Mouse (Mus musculus) MEL (cell line): ENCODE measurements around the gene Ints4. TPM values are rescaled to one million over a fixed set of nuclear protein-coding genes. Genes with fewer than 3 reads are reported as not detected.

Experiments used
- DNase-seq: peaks from one replicate; pipeline ENCODE4 v3.0.0; 2011; ENCODE audit warnings: low read depth, low spot score
- H3K27ac ChIP-seq: 2 replicates; pipeline ENCODE4 v1.5.1; 2012; ENCODE audit warnings: low read depth, mild to moderate bottlenecking, control low read depth, low read length, moderate library complexity; ENCODE audit not compliant: control insufficient read depth
- H3K27me3 ChIP-seq, 2 experiments: fragments of 150-350 bp in 1 of 2; sonication (generic) in 1 of 2; 2 replicates each; pipeline ENCODE4 v1.6.1; 2012; ENCODE audit warnings: low read length in 2 of 2, mild to moderate bottlenecking in 2 of 2, improper control_type of control experiment in 1 of 2, moderate library complexity in 1 of 2; ENCODE audit not compliant: insufficient read depth in 2 of 2, control insufficient read depth in 1 of 2
- H3K36me3 ChIP-seq, 2 experiments: 2 replicates each; pipeline ENCODE4 v1.6.1; 2012 to 2014; ENCODE audit warnings: low read length in 2 of 2, improper control_type of control experiment in 1 of 2, inconsistent platforms in 1 of 2, mild to moderate bottlenecking in 1 of 2; ENCODE audit not compliant: insufficient read depth in 2 of 2, control insufficient read depth in 1 of 2
- H3K4me1 ChIP-seq, 2 experiments: fragments of 150-350 bp in 1 of 2; sonication (generic) in 1 of 2; 2 replicates each; pipeline ENCODE4 v1.6.1; 2012; ENCODE audit warnings: low read length in 2 of 2, improper control_type of control experiment in 1 of 2, mild to moderate bottlenecking in 1 of 2; ENCODE audit not compliant: insufficient read depth in 2 of 2, control insufficient read depth in 1 of 2
- H3K4me3 ChIP-seq, 2 experiments: fragments of 150-350 bp in 1 of 2; sonication (generic) in 1 of 2; 2 replicates each; pipeline ENCODE4 v1.5.1; 2012; ENCODE audit warnings: low read depth in 2 of 2, low read length in 2 of 2, mild to moderate bottlenecking in 2 of 2, moderate library complexity in 2 of 2, control low read depth in 1 of 2, improper control_type of control experiment in 1 of 2; ENCODE audit not compliant: control insufficient read depth in 1 of 2, insufficient read depth in 1 of 2
- H3K79me2 ChIP-seq: 2 replicates; pipeline ENCODE4 v1.6.1; 2012; ENCODE audit warnings: mild to moderate bottlenecking, low read length, moderate library complexity; ENCODE audit not compliant: control insufficient read depth, poor library complexity, insufficient read depth
- H3K9ac ChIP-seq: 2 replicates; pipeline ENCODE4 v1.6.1; 2012; ENCODE audit warnings: low read depth, mild to moderate bottlenecking, control low read depth, low read length, moderate library complexity; ENCODE audit not compliant: control insufficient read depth, poor library complexity, severe bottlenecking
- H3K9me3 ChIP-seq: fragments of 150-350 bp; sonication (generic); replicated peaks from 2 replicates; pipeline ENCODE4 v1.6.1; 2012; ENCODE audit warnings: mild to moderate bottlenecking, low read length, improper control_type of control experiment, moderate library complexity; ENCODE audit not compliant: insufficient read depth
- BHLHE40 ChIP-seq: IDR thresholded peaks from 2 replicates; pipeline ENCODE4 v1.6.1; 2012; ENCODE audit warnings: low read depth, mild to moderate bottlenecking, inconsistent platforms, low read length, improper control_type of control experiment, borderline replicate concordance
- CHD1 ChIP-seq: IDR thresholded peaks from 2 replicates; pipeline ENCODE4 v1.6.1; 2012; ENCODE audit warnings: low read depth, mild to moderate bottlenecking, inconsistent platforms, low read length, improper control_type of control experiment
- CHD2 ChIP-seq: IDR thresholded peaks from 2 replicates; pipeline ENCODE4 v1.6.1; 2011; ENCODE audit warnings: low read length, improper control_type of control experiment
- KAT2A ChIP-seq: conservative IDR thresholded peaks from 2 replicates; pipeline ENCODE4 v1.6.1; 2012; ENCODE audit warnings: low read depth, low read length, improper control_type of control experiment, inconsistent platforms
- MAFK ChIP-seq: IDR thresholded peaks from 2 replicates; pipeline ENCODE4 v1.6.1; 2011; ENCODE audit warnings: low read depth, mild to moderate bottlenecking, low read length, improper control_type of control experiment, borderline replicate concordance
- MAZ ChIP-seq: IDR thresholded peaks from 2 replicates; pipeline ENCODE4 v1.6.1; 2012; ENCODE audit warnings: low read depth, mild to moderate bottlenecking, inconsistent platforms, low read length, improper control_type of control experiment
- MYC ChIP-seq: IDR thresholded peaks from 2 replicates; pipeline ENCODE4 v1.6.1; 2011; ENCODE audit warnings: low read depth, mild to moderate bottlenecking, low read length, improper control_type of control experiment, moderate library complexity
- NRF1 ChIP-seq: IDR thresholded peaks from 2 replicates; pipeline ENCODE4 v1.6.1; 2014; ENCODE audit warnings: low read depth, mild to moderate bottlenecking, inconsistent platforms, low read length, improper control_type of control experiment, moderate library complexity; ENCODE audit not compliant: poor library complexity, insufficient read depth, severe bottlenecking
- POLR2A ChIP-seq, 2 experiments: IDR thresholded peaks; 2 replicates each; pipeline ENCODE4 v1.6.1; 2011 to 2012; ENCODE audit warnings: low read length in 2 of 2, mild to moderate bottlenecking in 2 of 2, control low read depth in 1 of 2, improper control_type of control experiment in 1 of 2, low read depth in 1 of 2, moderate library complexity in 1 of 2; ENCODE audit not compliant: control insufficient read depth in 1 of 2, insufficient read depth in 1 of 2, poor library complexity in 1 of 2
- POLR2AphosphoS2 ChIP-seq: IDR thresholded peaks from 2 replicates; pipeline ENCODE4 v1.6.1; 2011; ENCODE audit warnings: low read length, improper control_type of control experiment
- POLR2AphosphoS5 ChIP-seq: IDR thresholded peaks from 2 replicates; pipeline ENCODE4 v1.6.1; 2012; ENCODE audit warnings: low read depth, borderline replicate concordance, mild to moderate bottlenecking, inconsistent platforms, low read length, moderate library complexity, mixed read lengths
- RAD21 ChIP-seq: IDR thresholded peaks from 2 replicates; pipeline ENCODE4 v1.6.1; 2011; ENCODE audit warnings: mild to moderate bottlenecking, low read depth, low read length, improper control_type of control experiment
- RCOR1 ChIP-seq: IDR thresholded peaks from 2 replicates; pipeline ENCODE4 v1.6.1; 2012; ENCODE audit warnings: low read depth, mild to moderate bottlenecking, inconsistent platforms, low read length, improper control_type of control experiment
- SIN3A ChIP-seq: IDR thresholded peaks from 2 replicates; pipeline ENCODE4 v1.6.1; 2012; ENCODE audit warnings: low read length, improper control_type of control experiment, inconsistent platforms
- SMC3 ChIP-seq: IDR thresholded peaks from 2 replicates; pipeline ENCODE4 v1.6.1; 2011; ENCODE audit warnings: low read depth, low read length, improper control_type of control experiment
- TBP ChIP-seq: IDR thresholded peaks from 2 replicates; pipeline ENCODE4 v1.8.0; 2011; ENCODE audit warnings: low read depth, low read length, improper control_type of control experiment
- ZC3H11A ChIP-seq: IDR thresholded peaks from 2 replicates; pipeline ENCODE4 v1.6.1; 2012; ENCODE audit warnings: low read depth, mild to moderate bottlenecking, inconsistent platforms, low read length, improper control_type of control experiment
- ZKSCAN1 ChIP-seq: IDR thresholded peaks from 2 replicates; pipeline ENCODE4 v1.6.1; 2012; ENCODE audit warnings: low read depth, mild to moderate bottlenecking, inconsistent platforms, low read length, improper control_type of control experiment, moderate library complexity
- ZMIZ1 ChIP-seq: IDR thresholded peaks from 2 replicates; pipeline ENCODE4 v1.6.1; 2012; ENCODE audit warnings: low read depth, mild to moderate bottlenecking, inconsistent platforms, low read length, improper control_type of control experiment, moderate library complexity
- ZNF384 ChIP-seq: IDR thresholded peaks from 2 replicates; pipeline ENCODE4 v1.6.1; 2012; ENCODE audit warnings: low read depth, mild to moderate bottlenecking, inconsistent platforms, low read length, improper control_type of control experiment
- polyA plus RNA-seq, 2 experiments: library from polyadenylated mRNA; stranded (reverse) in 1 of 2; unstranded in 1 of 2; fragments of >175 nt in 1 of 2; fragments of >200 nt in 1 of 2; gene quantifications; 2 replicates each; pipeline versions ENCODE4 v1.2.1 to v1.2.4; 2012; ENCODE audit warnings: low replicate concordance in 2 of 2, low read depth in 1 of 2; ENCODE audit not compliant: insufficient read length in 2 of 2, insufficient read depth in 1 of 2, missing spikeins in 1 of 2
- total RNA-seq: library from RNA; depleted of rRNA; stranded (reverse); fragments of 300-350 nt; gene quantifications from 2 replicates; pipeline ENCODE4 v1.2.3, GENCODE M21; 2012

Ints4 gene
- total and polyA plus RNA-seq, 3 experiments: 53.7 to 73.9 TPM; not detected in 1

- Histone ChIP-seq H3K9me3 (no peaks in the 10 kb centered on the region), H3K27me3 (no peaks in the 10 kb centered on the region), H3K4me1 (peaks cover 3 to 6% of the 10 kb centered on the region in 2 experiments; a peak in 3 of 4 replicates), H3K4me3 (no peak overlapping the region), H3K79me2 (no peaks in the 10 kb centered on the region), H3K36me3 (peaks cover 0 to 2% of the 10 kb centered on the region in 2 experiments; a peak in 2 of 4 replicates), H3K9ac (no peak overlapping the region), H3K27ac (no peak overlapping the region)
- no peak for TF ChIP-seq ZNF384
- TF ChIP-seq ZMIZ1: no peak
- no peak for TF ChIP-seq POLR2AphosphoS2
- no peak for TF ChIP-seq RAD21
- TF ChIP-seq MAZ: no peak
- no peak for DNase-seq
These were observed 26.0 kb upstream of the Ints4 start for GRCm38 (mm10) chr7:97454795-97455194.

GRCm38 (mm10) chr7:97455577-97455976 lies 25.2 kb upstream of the Ints4 start:
- H3K36me3 ChIP-seq: peaks cover 0 to 2% of the 10 kb centered on the region in 2 experiments; a peak in 2 of 4 replicates
- TF ChIP-seq SIN3A (no peak), ZMIZ1 (no peak), KAT2A (no peak), CHD1 (no peak), SMC3 (no peak), MYC (no peak), BHLHE40 (no peak), ZC3H11A (no peak), TBP (no peak), POLR2AphosphoS5 (no peak), ZKSCAN1 (no peak), POLR2A (IDR thresholded peaks at IDR 0.05; ENCODE audit: control insufficient read depth in 1 of 2, insufficient read depth in 1 of 2, low read depth in 1 of 2, low read length in 2 of 2, poor library complexity in 1 of 2) (no peak), RAD21 (no peak)
- TF ChIP-seq, all 39 proteins: peak for 0
- no peak for DNase-seq
- Histone ChIP-seq H3K9ac (no peak overlapping the region), H3K4me1 (peaks cover 3 to 6% of the 10 kb centered on the region in 2 experiments; a peak in 3 of 4 replicates), H3K4me3 (no peak overlapping the region), H3K9me3 (no peaks in the 10 kb centered on the region), H3K27ac (no peak overlapping the region), H3K27me3 (no peaks in the 10 kb centered on the region), H3K79me2 (no peaks in the 10 kb centered on the region)

GRCm38 (mm10) chr7:97473001-97473400 lies 7.8 kb upstream of the Ints4 start:
- DNase-seq: no peak
- no peaks in the 10 kb centered on the region for H3K9me3 ChIP-seq
- no peaks in the 10 kb centered on the region for H3K79me2 ChIP-seq
- no peaks in the 10 kb centered on the region for H3K4me1 ChIP-seq
- no peak for TF ChIP-seq ZKSCAN1
- no peak for TF ChIP-seq MAZ
- no peak for TF ChIP-seq TBP
- TF ChIP-seq MAFK: no peak
- TF ChIP-seq RCOR1: no peak
- no peak for TF ChIP-seq NRF1
- TF ChIP-seq CHD2: no peak
- no peak for TF ChIP-seq BHLHE40
- H3K27me3 ChIP-seq: no peaks in the 10 kb centered on the region
- H3K27ac ChIP-seq: no peak overlapping the region
- H3K9ac ChIP-seq: no peak overlapping the region
- no peak overlapping the region for H3K4me3 ChIP-seq
- no peaks in the 10 kb centered on the region for H3K36me3 ChIP-seq
